Mouse (Mus musculus): ENCODE data around the gene Suds3.

DNA sequence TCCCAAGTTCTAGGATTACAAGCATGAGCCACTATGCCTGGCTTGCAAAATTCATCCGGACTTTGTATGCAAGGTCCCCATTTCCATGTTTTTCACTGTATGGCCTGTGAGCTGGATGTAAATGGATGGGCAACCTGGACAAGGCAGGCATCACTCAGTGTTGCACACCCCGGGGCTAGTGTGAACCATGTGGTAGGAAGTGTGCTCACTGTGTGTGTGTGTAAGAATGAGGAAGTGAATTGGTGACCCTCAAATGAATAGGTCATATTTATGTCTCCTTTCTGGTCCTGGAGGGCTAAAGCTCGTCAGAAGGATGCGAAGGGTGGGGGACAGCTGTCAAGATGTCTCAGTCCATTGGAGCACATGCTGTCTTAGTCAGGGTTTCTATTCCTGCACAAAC lies 11.1 kb upstream of the Suds3 start:
- TF ChIP-seq CTCF (IDR thresholded peaks at IDR 0.05; ENCODE audit: control insufficient read depth, insufficient read depth, insufficient replicate concordance, low read depth, low read length), result no peak
- no peak for TF ChIP-seq POLR2A (IDR thresholded peaks at IDR 0.05; ENCODE audit: control insufficient read depth, low read depth, low read length)

All from testis, adult 2 months (tissue).